ENCODE assay signal across 8 mouse cellular contexts in genomic region chr5:115317645-115318328, GRCm38 (mm10). TPM values are rescaled to one million over a fixed set of nuclear protein-coding genes. Genes with fewer than 3 reads are reported as not detected.
A peak's percentile ranks its signal among the peaks of the same experiment; 100 is the strongest.
DNase-seq lines count a peak whose midpoint lies in the region; ATAC-seq lines count a peak whose summit lies in the region.

No protein-coding gene starts in this region.

- peaks cover 20% of the 10 kb centered on the region for H3K4me1 ChIP-seq in hindbrain, embryonic 16.5 days (ENCODE audit: control insufficient read depth, insufficient read depth, low read depth, low read length)

- ATAC-seq in hindbrain, embryonic 16.5 days = no peak

- no peak overlapping the region for H3K9ac ChIP-seq in hindbrain, embryonic 16.5 days (ENCODE audit: low read depth, low read length)

- peak; percentile 48 for DNase-seq in kidney, postnatal 10 days
- DNase-seq in kidney, adult 11 months = no peak
- peak; percentile 81 for DNase-seq in embryo, embryonic 10.5 days (ENCODE audit: low spot score)
- DNase-seq in neural tube, embryonic 10.5 days (ENCODE audit: extremely low spot score, low spot score) = peak; percentile 55
- no peak for DNase-seq in ovary, adult 18-20 months (ENCODE audit: low spot score)
- no peak for DNase-seq in right cerebral cortex, postnatal 10 days (ENCODE audit: low spot score in 2 of 2)
- no peak for DNase-seq in adrenal gland, adult 8-10 months

- H3K27me3 ChIP-seq in hindbrain, embryonic 16.5 days (replicated peaks; ENCODE audit: control insufficient read depth, insufficient read depth, low read length) = no peaks in the 10 kb centered on the region

- H3K27ac ChIP-seq in hindbrain, embryonic 16.5 days (ENCODE audit: low read depth, low read length) = peak overlapping the region; percentile 1

- no peak overlapping the region for H3K4me3 ChIP-seq in hindbrain, embryonic 16.5 days (ENCODE audit: low read length)

- no peak overlapping the region for H3K4me2 ChIP-seq in hindbrain, embryonic 16.5 days (ENCODE audit: low read length)

- no peaks in the 10 kb centered on the region for H3K36me3 ChIP-seq in hindbrain, embryonic 16.5 days (ENCODE audit: control insufficient read depth, insufficient read depth, low read length)

- no peaks in the 10 kb centered on the region for H3K9me3 ChIP-seq in hindbrain, embryonic 16.5 days (ENCODE audit: control insufficient read depth, low read length)

- 6% methylated on average over 10 of the region's 10 CpGs for WGBS in hindbrain, embryonic 16.5 days

RNA-seq across cellular contexts. Expression of gene Srsf9, which starts 9.2 kb away (rescaled TPM):
- 105 and 128 TPM in 2 replicates for polyA plus RNA-seq in hindbrain, embryonic 16.5 days (2015; fragmentation: Nextera tagmentation; extraction: Ambion mirVana)
- total RNA-seq in adrenal gland, adult 8-10 months (2022) = 10 to 100 TPM; 68.1 to 89.3 (median 75.9) TPM

RNA-seq across cellular contexts. Expression of gene Dynll1, which starts 17.0 kb away (rescaled TPM):
- polyA plus RNA-seq in hindbrain, embryonic 16.5 days (2015; fragmentation: Nextera tagmentation; extraction: Ambion mirVana) = 1,172 and 1,268 TPM in 2 replicates
- total RNA-seq in adrenal gland, adult 8-10 months (2022) = 100 to 1,000 TPM; 140 to 233 (median 156) TPM

RNA-seq across cellular contexts. Expression of gene Gatc, which starts 23.2 kb away (rescaled TPM):
- polyA plus RNA-seq in hindbrain, embryonic 16.5 days (2015; fragmentation: Nextera tagmentation; extraction: Ambion mirVana) = 32.3 and 45.5 TPM in 2 replicates
- total RNA-seq in adrenal gland, adult 8-10 months (2022) = 10 to 100 TPM; 21.5 to 24.6 (median 23.1) TPM

RNA-seq across cellular contexts. Expression of gene Triap1, which starts 23.2 kb away (rescaled TPM):
- 51.3 and 52.8 TPM in 2 replicates for polyA plus RNA-seq in hindbrain, embryonic 16.5 days (2015; fragmentation: Nextera tagmentation; extraction: Ambion mirVana)
- 10 to 100 TPM; 37.4 to 58.7 (median 46.8) TPM for total RNA-seq in adrenal gland, adult 8-10 months (2022)

RNA-seq across cellular contexts. Expression of gene Cox6a1, which starts 31.0 kb away (rescaled TPM):
- 1,192 and 1,343 TPM in 2 replicates for polyA plus RNA-seq in hindbrain, embryonic 16.5 days (2015; fragmentation: Nextera tagmentation; extraction: Ambion mirVana)
- total RNA-seq in adrenal gland, adult 8-10 months (2022) = 1,000 to 10,000 TPM in 2 of 4 experiments, 100 to 1,000 TPM in 2; 703 to 1,239 (median 893) TPM

Comparison
In these comparisons a context has a peak if more than half of its experiments do, and no peak if none do; other contexts are left out.
1. DNase-seq: peak in kidney, postnatal 10 days (single experiment), embryo, embryonic 10.5 days (single experiment) and neural tube, embryonic 10.5 days (single experiment); none in kidney, adult 11 months (single experiment), ovary, adult 18-20 months (single experiment), right cerebral cortex, postnatal 10 days (0 of 2) and adrenal gland, adult 8-10 months (single experiment).